Mouse (Mus musculus) kidney, adult 11 months (tissue): Measurements from ENCODE around the gene Gcfc2.

Experiments
- DNase-seq: peaks from one replicate; pipeline ENCODE4 v3.0.0; 2022

The Gcfc2 gene

DNA sequence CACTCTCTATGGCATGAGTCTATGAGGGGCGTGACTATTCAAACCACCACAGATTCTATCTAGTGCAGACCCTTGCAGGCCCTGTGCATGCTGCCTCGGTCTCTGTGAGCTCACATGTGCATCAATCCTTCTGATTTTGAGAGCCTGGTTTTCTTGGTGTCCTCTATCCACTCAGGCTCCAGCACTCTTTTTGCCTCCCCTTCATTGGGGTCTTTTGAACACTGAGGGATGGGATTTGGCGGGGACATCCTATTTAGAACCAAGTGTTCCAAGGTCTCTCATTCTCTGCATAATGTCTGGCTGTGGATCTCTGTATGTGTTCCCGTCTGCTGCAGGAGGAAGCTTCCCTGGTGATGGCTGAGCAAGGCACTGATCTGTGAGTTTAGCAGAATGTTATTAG lies 55.8 kb downstream of the Gcfc2 start:
- no peak for DNase-seq

GRCm38 (mm10) chr6:81986171-81986570 lies 62.7 kb downstream of the Gcfc2 start:
- no peak for DNase-seq

DNA sequence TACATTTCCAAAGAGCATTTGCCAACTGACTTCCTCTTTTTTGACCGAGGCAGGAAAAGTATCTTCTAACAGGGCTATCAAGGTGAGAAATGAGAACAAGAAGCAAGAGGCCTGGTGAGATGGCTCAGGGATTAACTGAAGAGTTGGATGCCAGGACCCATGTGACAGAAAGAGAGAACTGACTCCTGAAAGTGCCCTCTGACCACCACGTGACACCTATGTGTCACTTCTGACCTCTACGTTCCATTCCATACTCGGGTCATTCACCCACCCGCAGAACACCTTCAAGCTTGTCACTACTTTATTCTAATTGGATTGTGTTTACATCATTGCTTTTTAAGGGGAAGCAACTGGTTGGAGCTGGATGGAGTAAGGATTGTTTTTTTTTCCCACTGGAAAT lies 63.1 kb downstream of the Gcfc2 start:
- peak; percentile 84 for DNase-seq

- DNase-seq, result peak; percentile 87
These were observed 63.5 kb downstream of the Gcfc2 start for GRCm38 (mm10) chr6:81987010-81987409.

- peak; percentile 90 for DNase-seq
These were observed 64.1 kb downstream of the Gcfc2 start for GRCm38 (mm10) chr6:81987580-81987979.

DNA sequence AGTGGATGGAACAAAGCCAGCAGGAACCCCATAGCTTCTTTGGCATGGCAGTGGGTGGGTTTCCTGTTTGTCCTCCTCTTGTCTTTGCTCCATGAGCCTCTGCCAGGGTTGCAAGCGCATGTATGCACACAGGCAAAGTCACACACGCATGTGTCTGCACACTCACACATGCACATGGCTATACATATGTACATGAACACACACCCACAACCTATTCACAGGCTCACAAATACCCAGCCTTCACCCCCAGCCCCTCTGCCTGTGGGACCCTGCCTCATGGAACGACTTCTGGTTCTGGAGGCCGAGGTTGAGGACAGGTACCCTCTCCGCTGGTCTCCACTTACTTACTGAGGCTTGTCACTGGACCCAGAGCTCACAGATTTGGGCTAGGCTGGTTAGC lies 64.9 kb downstream of the Gcfc2 start:
- DNase-seq, result no peak

GRCm38 (mm10) chr6:81990049-81990810 lies 66.8 kb downstream of the Gcfc2 start:
- DNase-seq, result no peak
